Mouse (Mus musculus): ENCODE measurements around the gene 1700019N19Rik.

Gene 1700019N19Rik

DNA sequence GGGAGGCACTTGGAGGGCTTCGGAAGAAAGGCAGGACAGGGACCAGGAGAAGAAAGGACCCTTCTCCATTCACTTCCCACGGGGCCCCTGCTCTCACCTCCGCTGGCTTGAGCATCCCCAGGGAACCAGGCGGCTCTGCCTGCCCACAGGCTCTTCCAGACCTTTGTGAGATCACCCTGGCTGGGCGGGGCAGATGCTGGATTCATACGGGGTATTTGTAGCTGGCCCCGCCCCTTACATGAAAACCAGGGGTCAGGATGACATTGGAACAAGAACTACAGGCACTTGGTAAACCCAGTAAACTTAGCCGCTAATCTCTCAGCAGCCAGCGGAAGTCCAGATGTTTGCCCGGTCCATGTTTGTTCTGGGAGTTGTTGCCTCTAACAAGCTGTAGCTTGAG is at the start of gene 1700019N19Rik:
Gene 1700019N19Rik (minus strand): TSS at position 178 of the 400 bp plus-strand sequence.
- DNase-seq (ENCODE audit: low spot score in 2 of 2), result no peak

GRCm38 (mm10) chr19:58843606-58844005 is 49.3 kb upstream of the 1700019N19Rik start:
- DNase-seq (ENCODE audit: low spot score in 2 of 2), result no peak

DNA sequence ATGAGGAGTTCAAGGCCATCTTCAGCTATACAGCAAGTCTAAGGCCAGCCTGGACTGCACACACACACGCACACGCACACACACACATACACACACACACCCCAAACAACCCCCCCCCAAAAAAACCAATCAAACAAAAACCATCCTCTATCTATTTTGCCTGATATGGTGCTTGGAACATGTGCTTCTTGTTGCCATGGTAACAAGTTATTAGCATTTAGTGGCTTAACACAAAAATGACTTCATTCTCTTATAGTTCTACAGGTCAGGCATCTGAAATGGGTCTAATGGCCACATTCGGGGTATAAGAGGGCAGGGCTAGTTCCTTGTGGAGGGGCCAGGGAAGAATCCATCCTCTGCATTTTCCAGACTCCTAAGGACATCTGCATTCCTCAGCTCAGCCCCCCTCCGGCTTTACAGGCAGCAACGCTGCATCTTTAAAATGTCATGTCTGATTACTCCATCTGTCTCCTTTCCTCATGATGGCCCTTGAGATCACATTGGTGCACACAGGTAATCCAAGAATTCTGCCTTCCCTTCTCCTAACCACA is 46.5 kb upstream of the 1700019N19Rik start:
- DNase-seq (ENCODE audit: low spot score in 2 of 2), result no peak

DNA sequence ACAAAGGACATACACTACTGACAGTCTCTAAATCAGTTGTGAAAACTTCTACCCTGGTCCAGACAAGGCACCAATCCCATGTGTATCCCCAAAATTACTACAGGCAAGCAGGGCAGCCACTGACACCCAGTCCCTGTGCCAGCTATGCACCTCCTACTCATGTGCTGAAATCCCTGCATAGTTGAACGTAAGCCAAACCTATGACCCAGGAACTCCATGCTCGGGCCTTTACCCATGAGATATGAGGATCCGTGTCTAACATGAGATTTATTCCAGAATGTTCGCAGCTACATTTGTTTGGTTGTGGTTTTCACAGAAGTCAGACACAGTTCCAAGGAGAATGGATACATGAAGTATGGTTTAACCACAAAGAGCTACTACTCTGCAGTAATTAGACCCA is 45.5 kb upstream of the 1700019N19Rik start:
- DNase-seq (ENCODE audit: low spot score in 2 of 2), result no peak

DNA sequence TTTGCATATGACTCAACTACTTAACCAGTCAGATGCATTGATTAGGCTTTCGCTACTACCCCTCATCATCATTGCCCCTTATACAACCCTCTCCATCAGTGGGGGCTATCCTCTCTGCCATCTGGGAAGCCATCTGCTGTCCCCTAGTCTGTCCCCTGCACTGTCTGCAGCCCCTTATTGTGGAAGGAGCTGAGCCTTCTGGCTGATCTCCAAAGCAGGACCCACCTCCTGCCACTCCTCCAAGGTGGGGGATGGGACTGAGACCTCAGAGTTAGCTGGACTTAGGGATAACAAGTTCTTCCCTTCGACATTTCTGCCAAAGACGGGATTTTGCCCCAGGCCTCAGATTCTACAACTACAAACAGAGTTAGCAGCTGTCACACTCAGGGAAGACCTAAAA is 45.1 kb upstream of the 1700019N19Rik start:
- DNase-seq (ENCODE audit: low spot score in 2 of 2), result no peak

- DNase-seq (ENCODE audit: low spot score in 2 of 2), result no peak
Observed at GRCm38 (mm10) chr19:58838706-58839105, 44.4 kb upstream of the 1700019N19Rik start.

DNA sequence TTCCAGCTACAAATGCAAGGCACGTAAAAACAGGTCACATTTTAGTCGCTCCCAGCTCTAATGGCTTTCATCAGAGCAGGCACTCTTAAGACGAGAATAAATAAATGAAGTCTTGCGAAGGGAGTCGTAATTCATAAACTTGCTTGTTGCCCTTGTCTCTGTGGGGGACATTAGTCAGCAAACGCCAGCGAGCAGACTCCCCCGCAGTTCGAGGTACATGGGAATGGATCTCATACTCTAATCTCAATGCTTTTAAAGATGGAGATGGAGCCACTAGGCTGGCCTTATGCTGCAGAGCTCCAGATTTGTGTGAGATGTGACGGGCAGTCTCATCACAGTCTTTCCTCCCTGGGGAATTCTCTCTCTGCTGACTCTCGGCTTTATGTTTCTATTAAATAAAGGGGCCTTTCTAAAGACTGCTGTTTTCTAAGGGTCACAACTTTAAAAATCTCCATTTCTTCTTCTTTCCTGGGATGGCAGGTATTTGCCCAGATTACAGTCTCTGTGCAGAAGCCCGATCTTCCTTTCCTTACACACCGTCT is 39.4 kb upstream of the 1700019N19Rik start:
- no peak for DNase-seq (ENCODE audit: low spot score in 2 of 2)

- no peak for DNase-seq (ENCODE audit: low spot score in 2 of 2)
Observed at GRCm38 (mm10) chr19:58832988-58833387, 38.7 kb upstream of the 1700019N19Rik start.

DNA sequence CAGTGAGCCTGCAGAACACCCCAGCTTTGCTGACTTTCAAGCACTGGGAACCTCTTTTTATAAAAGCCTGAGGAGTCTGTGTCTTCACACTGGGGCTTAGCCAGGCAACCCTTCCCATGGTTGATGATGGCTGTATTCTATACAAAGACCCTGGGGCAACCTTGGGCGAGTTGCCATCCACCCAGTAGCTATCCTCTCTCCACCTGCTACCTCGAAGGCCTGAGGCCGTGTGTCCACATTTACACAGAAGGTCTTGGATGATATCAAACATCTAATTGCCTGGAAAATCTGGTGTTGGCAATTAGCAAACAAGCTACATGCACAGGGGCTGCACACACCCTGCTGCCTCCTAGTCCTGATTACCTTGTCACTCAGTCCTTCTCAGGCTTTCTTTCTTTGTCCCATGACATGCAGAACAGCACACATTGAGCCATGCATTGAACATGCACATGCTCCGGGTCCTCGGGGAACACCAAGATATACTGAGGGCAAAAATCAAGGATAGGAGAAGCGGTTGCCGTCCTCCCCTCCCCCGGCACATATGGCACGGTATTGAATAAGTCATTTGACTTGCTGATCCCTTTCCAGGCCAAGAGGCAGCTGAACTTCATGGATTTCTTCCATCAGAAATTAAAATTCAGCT is 37.1 kb upstream of the 1700019N19Rik start:
- no peak for DNase-seq (ENCODE audit: low spot score in 2 of 2)

GRCm38 (mm10) chr19:58830182-58830581 is 35.9 kb upstream of the 1700019N19Rik start:
- no peak for DNase-seq (ENCODE audit: low spot score in 2 of 2)

DNA sequence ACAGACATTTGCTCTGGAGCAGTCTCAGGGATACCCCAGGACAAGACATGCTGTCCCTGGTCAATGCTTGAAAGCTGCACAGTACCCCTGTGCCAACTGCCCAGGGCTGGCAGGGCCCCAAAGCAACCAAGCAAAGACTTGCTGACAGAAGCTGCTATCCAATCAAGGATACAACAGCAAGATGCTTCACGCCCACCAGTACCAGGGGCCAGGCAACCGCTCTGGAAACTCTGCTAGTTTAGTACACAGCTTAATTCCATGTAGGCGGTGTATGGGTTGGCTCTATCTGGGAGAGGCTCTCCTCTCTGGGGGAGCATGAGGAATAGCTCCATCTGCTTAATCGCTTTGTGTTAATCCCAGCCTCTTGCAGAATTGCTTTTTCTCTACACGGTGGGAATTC is 35.3 kb upstream of the 1700019N19Rik start:
- DNase-seq (ENCODE audit: low spot score in 2 of 2), result no peak

DNA sequence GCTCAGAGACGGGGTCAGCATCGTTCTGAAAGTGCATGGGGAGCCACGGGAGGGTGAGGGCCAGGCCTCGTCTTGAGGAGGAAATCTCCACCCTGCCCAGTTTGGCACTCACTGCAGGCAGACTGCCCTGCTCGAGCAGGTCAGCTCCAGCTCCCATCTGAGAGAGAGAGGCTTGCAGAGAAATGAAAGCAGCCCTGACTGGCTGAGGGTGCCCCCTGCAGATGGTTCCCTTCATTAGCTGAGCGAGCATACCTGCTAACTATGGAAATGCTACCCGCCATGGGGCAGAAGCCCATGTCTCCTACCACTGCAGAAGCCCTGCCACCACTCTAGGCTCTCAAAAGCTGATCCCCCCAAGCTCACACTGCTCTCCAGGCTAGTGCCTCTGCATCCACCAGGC is 33.4 kb upstream of the 1700019N19Rik start:
- DNase-seq (ENCODE audit: low spot score in 2 of 2), result no peak

- DNase-seq (ENCODE audit: low spot score in 2 of 2), result no peak
Observed at GRCm38 (mm10) chr19:58824316-58824715, 30.1 kb upstream of the 1700019N19Rik start.

- no peak for DNase-seq (ENCODE audit: low spot score in 2 of 2)
Observed at GRCm38 (mm10) chr19:58823301-58823700, 29.0 kb upstream of the 1700019N19Rik start.

GRCm38 (mm10) chr19:58822454-58823200 is 28.4 kb upstream of the 1700019N19Rik start:
- no peak for DNase-seq (ENCODE audit: low spot score in 2 of 2)

- no peak for DNase-seq (ENCODE audit: low spot score in 2 of 2)
Observed at GRCm38 (mm10) chr19:58818571-58819415, 24.5 kb upstream of the 1700019N19Rik start.

DNA sequence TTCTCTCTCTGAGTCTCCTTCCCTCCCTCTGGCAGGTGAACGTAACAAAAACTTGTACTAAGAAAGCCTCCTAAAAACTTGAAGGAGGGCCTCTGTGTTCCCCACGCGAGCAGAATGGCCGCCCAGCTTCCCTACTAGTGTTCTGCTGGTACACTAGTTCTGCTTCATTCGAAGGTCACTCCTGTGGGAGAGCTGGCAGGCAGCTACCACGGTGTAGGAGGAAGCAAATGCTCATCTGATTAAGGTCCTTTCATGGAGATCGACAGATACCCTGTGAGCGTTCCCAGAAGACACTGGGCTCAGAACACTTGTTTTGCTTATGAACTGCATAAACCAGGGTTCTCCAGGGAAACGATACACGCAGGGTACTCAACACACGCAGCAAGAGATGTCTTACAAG is 23.1 kb upstream of the 1700019N19Rik start:
- DNase-seq (ENCODE audit: low spot score in 2 of 2), result no peak

- DNase-seq (ENCODE audit: low spot score in 2 of 2), result no peak
Observed at GRCm38 (mm10) chr19:58816453-58817041, 22.3 kb upstream of the 1700019N19Rik start.

GRCm38 (mm10) chr19:58815179-58815922 is 21.1 kb upstream of the 1700019N19Rik start:
- no peak for DNase-seq (ENCODE audit: low spot score in 2 of 2)

DNA sequence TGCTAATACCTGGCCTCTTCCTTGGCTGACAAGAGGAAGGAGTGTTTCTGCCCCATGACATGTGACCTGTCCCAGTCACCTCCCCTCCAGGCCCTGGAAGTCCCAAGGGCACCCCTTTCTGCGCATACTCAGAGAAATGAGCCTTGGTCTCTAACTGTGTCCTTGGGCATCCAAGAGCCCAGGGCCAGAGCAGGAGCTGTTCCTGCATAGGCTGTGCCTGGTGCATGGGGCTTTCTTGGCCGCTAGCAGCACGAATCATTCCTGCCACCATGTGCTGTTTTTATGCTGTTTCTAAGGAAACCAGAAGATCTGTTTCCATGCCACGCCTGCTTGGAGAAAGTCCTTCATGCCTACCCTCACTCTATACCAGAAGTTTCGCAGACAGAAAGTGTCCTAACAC is 16.3 kb upstream of the 1700019N19Rik start:
- DNase-seq (ENCODE audit: low spot score in 2 of 2), result no peak

GRCm38 (mm10) chr19:58808864-58809263 is 14.6 kb upstream of the 1700019N19Rik start:
- no peak for DNase-seq (ENCODE audit: low spot score in 2 of 2)
